Mouse (Mus musculus): Measurements from ENCODE around the gene Dkk2.
"Not testable (repeated sequence)": the region's sequence is repeated elsewhere in the genome, so short reads cannot be mapped to it uniquely, and the experiment has no call there.

Dkk2 gene

DNA sequence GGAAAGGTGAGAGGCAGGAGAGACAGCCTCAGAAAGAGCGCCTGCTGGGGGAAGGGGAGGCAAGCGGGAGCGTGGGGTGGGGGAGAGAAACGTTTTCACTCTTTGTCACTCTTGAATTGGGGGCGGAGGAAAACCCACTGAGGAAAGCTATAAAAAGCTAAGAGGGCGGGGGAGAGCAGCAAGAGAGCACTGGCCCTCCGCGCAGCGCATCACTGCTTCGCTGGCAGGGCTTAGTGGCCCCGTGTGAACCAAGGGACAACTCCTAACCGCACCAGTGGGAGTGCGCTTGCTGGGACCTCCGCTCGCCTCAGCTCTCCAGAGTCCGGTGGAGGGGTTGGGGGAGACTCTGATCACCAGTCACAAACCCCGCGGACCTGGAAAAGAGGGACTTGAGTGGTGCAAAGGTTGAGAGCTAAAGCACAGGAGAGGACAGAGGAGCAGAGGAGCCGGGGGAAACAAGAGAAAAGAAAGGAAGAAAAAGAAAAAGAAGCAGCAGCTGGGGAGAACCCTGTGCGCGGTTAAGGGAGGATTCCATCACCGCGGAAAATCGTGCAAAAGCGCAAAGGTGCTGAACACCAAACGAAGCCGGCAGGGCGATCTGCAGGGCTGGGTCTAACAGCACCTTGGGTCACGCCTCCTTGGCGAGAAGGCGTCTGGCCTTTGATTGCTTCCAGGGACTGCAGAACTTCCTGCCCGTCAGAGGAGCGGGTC, at the start of gene Dkk2:
Dkk2 (plus strand) TSS at position 181 of the 711 bp plus-strand sequence.
- DNase-seq (ENCODE audit: low spot score), result no peak

DNA sequence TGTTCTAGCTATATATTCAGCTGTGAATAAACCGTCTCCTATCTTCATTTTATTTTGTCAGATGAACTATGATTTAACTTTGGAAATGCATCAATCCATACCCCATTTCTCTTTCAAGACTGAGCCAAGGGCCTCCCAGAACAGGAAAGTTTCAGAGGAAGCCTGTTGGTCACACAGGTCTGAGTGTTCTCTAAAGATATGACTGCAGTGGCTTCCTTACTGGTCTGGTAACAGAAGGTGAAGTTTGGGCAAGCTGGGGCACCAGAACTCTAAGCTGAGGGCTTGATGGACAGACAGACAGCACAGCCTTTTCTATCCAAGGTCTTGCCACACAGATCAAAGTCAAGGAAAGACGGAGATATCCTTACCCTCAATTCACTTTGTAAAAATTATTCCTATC, 48.4 kb upstream of the Dkk2 start:
- no peak for DNase-seq (ENCODE audit: low spot score)

DNA sequence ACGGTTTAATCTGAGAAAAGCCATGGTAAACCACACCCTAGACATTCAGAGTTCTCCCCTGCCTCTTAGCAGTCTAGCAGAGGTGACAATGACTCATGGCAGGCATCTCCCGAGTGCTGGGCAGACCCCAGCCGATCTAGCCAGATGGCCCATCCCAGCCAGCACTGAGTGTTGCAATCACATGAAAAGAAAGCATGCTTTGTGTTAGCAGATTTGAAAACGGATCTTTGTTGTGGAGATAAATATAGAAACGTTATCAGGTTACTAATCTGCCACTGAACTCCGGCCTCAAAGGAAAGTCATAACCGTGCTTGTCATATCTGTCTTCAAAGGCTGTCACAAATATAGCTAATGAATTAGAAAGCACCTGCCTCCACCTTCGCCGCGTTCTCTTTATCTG, 47.4 kb upstream of the Dkk2 start:
- DNase-seq (ENCODE audit: low spot score), result no peak

DNA sequence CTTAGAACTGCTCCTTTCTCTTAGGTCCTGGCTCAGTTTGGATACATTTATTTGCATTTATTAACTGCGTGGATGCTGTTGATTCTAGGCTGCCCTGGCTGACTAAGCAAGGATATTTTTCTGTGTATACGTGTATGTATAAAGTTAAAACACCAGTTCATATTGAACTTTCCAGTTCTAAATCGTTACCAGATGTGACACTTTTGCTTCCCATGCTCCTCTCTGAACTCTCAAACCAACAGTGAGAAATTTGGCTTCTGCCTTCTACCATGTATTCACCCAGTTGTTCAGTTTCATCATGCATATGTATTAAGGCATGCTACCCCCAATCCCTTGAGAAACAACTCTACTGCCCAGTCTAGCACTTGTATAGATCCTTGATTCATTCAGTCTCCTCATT, 45.0 kb upstream of the Dkk2 start:
- DNase-seq (ENCODE audit: low spot score), result no peak

DNA sequence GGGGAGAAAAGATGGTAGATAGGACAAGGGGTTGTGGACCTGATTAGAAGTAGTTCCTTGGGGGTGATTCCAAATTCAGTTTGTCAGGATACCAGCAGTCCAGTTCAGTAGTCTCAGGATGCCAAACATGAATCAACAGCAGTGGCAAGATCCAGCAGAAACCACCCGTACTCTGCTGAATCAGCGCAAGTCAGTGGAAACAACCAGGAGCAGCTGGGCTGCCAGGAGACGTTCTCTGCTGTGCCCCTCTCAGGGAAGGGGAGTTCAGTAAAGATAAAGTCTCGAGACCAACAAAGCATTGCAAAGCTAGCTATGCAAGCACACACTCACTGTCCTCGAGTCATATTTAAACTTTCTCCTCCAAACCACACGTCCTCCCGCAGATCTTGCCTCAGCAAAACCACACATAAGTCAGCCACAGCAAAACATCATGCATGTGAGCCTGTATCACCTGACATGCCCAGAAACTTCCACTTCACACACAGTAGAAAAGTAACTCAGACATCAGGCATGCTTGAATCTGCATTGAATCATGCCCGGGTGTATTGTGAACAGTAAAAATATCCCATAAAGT, 34.1 kb upstream of the Dkk2 start:
- DNase-seq (ENCODE audit: low spot score), result no peak

DNA sequence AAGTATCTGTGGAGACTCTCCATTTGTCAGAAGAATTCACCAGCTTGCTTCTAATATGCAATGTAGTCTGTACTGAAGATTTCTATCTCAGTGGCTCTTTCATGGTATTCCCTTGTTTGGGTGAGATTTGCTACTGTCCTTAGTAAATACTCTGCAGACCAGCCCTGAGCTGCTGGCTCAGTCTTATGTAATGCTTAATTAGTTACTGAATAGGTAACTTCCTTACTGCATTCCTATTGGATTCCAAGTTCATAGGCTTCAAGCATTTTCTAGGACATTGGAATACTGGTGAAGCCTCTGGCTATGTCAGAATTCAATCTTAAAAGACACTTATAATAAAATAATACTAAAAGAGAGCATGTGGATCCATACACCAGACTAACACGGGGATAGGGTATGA, 22.3 kb upstream of the Dkk2 start:
- DNase-seq (ENCODE audit: low spot score), result not testable (repeated sequence)

DNA sequence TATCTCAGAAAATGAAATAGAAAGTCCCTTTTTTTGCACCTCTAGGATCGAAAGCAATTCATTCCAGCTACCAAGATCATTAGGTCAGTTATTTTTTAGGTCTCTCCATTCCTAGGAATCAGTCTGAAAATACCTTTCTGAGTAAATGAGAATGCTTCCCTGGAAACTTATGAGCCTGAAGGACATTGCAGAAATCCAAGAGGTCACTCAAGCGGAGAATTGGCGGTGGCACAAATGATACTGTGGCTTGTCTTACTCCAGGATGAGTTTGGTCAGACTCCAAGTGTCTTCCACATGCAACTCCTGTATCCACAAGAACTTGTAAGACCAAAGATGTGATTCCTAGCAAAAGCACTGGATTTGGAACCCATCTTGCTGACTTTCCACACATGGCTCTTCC, 21.7 kb upstream of the Dkk2 start:
- no peak for DNase-seq (ENCODE audit: low spot score)

DNA sequence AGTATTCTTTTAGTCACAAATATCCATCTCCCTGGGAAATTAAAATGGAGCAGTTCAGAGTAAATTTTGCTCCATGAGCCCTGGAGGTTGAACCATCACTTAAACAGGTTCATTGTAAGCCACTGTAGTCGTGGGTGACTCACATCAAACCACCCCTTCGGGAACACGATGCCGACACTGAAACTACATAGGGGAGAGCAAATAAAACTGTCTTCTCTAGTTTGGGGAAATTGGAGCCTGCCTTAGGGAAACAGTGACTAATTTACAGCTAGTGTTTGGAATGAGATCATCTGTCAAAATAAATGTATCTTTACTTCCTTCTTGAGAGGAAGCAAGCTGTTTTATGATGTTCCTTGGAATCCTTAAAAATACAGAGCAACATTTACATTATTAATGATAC, 21.1 kb upstream of the Dkk2 start:
- DNase-seq (ENCODE audit: low spot score), result no peak

DNA sequence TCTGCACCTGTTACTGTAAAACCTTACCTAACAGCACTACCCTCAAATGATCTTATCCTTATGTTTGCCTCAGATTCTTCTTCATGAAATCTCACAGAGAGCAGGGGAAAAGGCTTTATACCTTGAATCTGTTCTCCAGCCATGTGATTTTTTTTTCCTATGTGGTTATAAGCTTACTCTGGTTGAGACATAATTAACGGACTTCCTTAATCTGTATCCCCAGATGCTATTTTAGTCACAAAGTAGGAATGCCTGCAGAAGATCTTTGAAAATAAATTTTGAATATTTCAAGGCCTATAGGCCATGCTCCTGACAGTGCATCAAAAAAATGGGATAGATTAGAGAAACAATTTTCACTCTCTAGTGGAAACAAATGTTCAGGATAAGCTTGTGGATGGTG, 20.2 kb upstream of the Dkk2 start:
- no peak for DNase-seq (ENCODE audit: low spot score)

DNA sequence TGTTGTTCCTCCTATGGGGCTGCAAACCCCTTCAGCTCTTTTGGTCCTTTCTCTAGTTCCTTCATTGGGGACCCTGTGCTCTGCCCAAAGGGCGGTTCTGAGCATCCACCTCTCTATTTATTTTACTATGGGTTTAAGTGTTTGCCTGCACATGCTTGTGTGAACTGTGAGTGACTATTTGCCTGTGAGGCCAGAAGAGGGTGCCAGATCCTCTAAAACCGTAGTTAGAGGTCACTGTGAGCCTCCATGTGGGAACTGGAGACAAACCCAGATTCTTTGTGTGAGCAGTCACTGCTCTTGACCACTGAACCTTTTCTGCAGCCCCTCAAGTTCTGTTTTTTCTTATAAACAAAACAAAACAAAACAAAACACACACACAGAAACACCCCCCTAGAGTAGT, 14.1 kb upstream of the Dkk2 start:
- DNase-seq (ENCODE audit: low spot score), result no peak

DNA sequence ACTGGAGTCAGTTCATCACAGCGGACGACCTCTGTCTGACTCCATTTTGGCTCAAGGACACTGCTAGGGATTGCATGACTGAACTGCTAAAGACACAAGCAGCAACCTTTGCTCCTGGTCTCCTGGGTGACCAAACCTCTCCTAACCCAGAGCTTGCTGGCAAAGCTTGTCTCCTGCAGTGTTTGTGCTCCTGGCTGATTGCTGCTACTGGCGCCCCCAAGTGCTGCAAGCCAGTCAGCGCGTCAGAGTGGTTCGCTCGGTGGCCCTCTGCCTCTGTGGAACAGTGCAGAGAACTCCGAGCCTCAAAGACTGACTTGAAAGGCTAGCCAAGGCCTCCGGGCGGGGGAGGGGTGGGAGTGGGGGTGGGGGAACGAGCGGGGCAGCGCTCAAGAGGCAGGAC, 1.1 kb upstream of the Dkk2 start:
- DNase-seq (ENCODE audit: low spot score), result peak; percentile 20

DNA sequence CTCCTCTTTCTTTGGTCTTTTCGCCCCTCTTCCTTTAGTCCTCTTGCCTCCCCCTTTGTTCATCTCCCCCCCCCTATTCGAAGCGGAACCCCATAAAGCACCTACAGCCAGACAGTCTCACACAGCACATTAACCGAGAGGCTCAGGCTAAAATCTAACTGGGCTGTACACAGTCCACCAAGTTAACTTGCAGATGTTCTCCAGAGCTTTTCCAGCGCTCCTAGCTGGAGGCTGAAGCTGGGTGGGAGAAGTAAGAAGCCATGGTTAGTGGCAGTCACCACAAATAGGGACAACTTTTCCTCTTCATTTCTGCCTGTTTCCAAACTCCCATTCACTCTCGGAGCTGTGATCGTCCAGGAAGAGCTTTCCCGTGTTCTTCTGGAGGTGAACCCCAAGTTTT, 412 bp upstream of the Dkk2 start:
- no peak for DNase-seq (ENCODE audit: low spot score)

DNA sequence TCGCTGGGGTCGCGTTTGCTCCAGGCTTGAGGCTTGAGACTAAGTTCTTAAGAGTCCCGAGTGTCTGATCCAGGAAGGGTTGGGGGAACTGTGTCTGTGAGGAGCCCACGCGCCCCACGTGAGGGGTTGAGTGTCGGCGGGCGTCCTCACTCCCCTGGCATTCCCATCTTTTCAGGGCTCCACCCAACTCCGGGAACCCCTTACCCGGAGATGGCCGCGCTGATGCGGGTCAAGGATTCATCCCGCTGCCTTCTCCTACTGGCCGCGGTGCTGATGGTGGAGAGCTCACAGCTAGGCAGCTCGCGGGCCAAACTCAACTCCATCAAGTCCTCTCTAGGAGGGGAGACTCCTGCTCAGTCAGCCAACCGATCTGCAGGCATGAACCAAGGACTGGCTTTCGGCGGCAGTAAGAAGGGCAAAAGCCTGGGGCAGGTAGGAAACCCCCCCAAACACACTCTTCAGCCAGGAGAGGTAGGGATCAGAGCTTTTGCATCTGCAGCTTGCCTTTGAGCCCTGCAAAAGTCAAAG, 795 bp downstream of the Dkk2 start:
- DNase-seq (ENCODE audit: low spot score), result no peak

DNA sequence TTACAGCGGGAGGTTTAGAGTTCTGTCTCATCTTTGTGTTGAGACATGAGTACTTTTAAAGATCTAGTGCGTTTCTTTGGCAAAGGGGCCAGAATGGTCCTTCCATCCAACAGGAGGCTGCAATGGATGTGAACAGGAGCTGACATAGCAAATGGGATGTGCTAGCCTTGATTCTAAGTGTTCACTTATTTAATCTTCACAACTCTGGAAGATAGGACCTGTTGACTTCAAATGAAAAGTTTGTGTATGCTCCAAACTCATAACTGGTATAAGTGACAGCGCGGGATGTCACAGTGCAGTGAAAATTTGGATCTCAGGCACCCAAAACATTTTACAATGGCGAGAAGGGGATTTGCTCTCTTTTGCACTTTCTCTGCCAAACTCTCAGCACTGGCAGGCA, 1.4 kb downstream of the Dkk2 start:
- DNase-seq (ENCODE audit: low spot score), result no peak

DNA sequence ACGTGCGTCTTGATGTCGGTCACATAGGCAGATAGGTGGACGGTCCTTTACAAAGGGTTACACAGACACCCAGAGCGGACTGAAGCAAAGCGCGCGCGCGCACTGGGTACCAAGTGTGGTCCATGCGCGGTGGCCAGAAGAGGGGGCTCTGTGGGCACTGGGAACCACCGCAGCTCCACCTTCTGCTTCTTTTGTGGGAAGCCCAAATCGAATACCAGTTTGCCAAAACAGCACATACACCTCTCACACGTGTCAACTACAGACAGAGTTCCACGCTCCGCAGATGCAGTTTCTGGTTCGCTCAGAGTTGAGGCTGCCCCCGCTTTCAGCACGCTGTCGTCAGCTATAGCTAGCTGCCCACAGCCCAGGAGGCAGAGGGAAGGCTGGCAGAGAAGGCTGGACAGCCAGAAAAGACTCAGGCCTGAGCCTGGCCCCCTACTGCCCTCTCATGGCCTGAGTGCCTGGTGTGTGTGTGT, 2.0 kb downstream of the Dkk2 start:
- no peak for DNase-seq (ENCODE audit: low spot score)

DNA sequence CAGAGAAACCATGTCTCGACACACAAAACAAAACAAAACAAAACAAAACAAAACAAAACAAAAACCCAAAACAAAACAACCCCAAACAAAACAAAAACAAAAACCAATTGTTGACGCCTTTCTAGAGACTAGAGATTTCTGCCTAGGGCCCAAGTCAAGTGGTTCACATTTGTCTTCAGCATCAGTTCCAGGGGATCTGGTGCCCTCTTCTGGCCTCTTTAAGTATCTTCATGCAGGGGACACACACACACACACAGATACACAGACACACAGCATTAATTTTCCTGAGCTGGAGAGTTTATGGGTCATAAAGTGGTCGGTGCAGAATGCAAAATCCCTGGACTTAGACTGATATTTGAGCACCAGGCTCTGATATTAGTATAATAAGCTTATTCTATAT, 7.9 kb downstream of the Dkk2 start:
- DNase-seq (ENCODE audit: low spot score), result no peak

DNA sequence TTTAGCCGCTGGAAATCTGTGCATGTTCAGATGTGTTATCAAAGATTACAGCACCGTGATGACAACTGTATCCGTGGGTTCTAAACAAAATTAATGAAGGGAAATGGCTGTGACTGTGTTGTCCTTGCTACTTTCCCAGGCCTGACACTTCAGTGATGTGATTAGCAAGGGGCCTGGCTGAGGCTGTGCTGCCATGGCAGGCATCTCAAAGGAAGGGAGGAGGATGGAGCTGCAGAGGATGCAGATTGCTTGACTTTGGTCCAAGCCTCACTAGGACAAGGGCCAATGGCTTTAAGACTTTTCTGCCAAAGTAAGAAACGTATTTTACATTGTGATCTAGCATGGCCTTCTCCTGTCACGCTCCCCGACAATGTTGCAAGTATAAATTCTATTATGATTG, 11.2 kb downstream of the Dkk2 start:
- DNase-seq (ENCODE audit: low spot score), result no peak

DNA sequence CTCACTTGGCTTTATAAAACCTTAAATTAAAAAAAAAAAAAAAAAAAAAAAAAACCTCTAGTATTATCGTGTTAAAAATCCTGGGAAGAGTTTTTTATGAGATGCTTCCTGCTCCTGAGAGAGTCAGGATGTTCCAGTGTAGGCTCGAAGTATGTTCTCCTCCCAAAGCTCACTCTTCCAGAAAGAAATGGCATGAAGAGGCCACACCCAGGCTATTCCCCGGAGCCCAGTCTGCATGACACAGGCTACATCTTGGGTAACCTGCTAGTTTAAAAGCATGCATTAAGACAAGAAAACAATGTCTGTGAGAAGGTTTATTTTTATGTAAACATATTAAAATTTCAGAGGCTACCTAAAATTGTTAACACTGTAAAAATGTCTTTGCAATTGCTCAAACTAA, 15.7 kb downstream of the Dkk2 start:
- no peak for DNase-seq (ENCODE audit: low spot score)

DNA sequence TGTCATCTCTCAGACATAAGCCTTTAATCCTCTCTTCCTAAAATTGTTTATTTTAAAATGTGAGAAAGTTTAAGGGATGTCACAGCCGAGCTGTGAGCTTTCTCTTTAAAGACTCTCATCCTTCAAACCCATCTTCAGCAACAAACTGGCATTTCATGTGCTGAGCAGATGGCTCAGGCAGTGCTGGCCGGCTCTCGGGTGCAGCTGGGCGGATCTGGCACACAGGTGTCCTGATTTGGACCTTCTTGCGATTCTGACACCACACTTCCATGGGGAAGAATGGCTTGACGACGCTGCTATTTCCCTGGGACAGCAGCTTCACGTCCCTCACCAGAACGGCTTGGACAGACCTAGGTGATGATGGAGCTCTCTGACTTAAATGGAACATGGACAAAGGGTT, 17.9 kb downstream of the Dkk2 start:
- no peak for DNase-seq (ENCODE audit: low spot score)

DNA sequence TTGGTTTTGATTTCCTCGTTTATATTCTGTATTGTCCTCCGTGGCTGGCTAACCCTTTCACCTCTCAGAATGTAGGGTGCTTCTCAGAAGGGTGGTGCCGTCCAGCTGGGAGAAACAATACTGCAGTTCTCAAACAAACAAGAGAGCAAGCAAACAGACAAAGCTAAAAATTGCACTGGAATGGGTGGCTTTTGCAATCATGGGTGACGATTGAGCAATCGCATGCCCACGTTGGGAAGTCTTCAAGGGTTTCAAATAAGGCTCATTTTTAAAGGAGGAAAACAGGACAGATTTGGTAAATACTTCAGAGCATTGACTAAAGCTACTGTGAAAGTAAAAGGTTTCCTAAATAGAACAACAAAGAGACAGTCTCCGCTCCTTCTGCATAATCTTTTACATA, 18.4 kb downstream of the Dkk2 start:
- peak; percentile 8 for DNase-seq (ENCODE audit: low spot score)

DNA sequence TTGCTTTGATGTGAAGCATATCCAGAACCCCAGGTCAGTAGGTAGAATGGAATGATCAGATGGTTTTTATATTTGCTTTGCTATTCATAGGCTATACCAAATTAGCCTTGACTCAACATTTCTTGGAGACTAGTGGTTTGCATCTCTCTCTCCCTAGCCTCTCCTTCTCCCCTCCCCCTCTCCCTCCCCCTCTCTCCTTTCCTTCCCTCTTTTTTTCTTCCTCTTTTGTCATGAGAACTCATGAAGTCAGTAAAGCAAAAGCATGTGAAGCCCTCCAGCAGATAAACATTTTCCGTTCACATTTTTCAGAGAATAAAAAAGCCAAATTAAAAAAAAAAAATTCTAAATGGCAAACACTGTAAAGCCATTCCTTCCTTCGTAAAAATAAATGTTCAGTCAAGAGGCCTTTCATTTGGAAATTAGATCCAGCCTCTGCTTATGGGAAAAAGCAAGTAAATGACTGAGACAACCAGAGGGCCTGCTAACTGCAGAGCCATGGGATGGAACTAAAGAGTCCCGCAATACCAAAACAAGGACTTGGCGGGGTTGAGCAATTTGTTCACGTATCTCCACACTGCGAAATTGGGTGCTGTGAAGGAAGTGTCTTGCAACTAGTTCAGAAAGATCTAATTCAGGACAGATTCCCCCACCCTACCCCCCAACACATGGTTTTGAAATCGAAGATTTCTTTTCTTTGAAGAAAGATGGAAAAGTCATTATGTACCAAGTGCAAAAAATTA, 30.9 kb downstream of the Dkk2 start:
- no peak for DNase-seq (ENCODE audit: low spot score)

DNA sequence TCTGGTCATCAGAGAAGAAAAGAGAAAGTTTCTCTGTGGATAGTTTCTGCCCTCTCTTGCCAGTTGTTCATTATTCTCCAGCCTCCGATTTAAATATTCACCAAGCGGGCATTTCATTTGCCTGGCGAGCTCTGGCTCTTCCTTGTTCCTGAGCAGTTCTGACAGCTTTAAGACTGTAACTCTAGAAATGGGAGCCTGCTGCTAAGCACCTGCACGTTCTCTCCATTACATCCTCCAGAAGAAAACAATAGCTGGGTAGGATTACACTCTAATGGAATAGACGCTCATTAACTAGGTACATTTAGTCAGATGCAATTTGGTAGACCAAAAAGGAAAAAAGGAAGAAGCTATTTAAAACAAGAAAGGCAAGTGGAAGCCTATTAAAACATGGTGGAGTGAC, 36.3 kb downstream of the Dkk2 start:
- DNase-seq (ENCODE audit: low spot score), result no peak

DNA sequence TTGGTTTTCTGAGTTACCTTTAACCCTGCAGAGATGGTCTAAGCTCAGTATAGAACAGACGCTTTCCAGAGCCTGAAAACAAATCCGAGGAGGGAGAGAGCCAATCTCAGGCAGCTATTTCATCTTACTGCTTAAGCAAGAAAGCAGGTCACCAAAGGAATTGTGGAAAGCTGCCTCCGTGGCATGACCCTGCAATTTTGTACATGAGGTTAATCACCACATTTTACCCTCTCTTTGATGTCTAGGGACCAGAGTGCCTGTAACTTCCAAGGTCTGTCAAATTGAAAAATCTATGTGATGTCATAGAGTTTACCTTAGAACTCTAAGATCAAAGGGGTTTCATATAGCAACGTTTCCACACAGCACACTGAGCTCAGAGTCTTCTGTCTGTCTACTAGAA, 37.5 kb downstream of the Dkk2 start:
- no peak for DNase-seq (ENCODE audit: low spot score)

Data from layer of hippocampus, adult 9-10 months (tissue).